Mouse (Mus musculus) intestine, embryonic 16.5 days (tissue): ENCODE results near the gene Senp1. TPM values are rescaled to one million over a fixed set of nuclear protein-coding genes. Genes with fewer than 3 reads are reported as not detected.

ENCODE experiments used
- ATAC-seq: fragments of 200-750 bp; cut with Nextera tagmentation; 2 replicates; pipeline ENCODE4 v1.8.0; 2017; ENCODE audit warnings: moderate TSS enrichment, moderate library complexity
- H3K27ac ChIP-seq: fragments of 300-500 bp; sonication (generic); 2 replicates; pipeline ENCODE4 v1.5.1; 2014; ENCODE audit warnings: mild to moderate bottlenecking, low read length
- H3K27me3 ChIP-seq: fragments of 300-500 bp; sonication (generic); replicated peaks from 2 replicates; pipeline ENCODE4 v1.6.1; 2014; ENCODE audit warnings: low read length, control low read depth, mixed read lengths; ENCODE audit not compliant: control insufficient read depth, insufficient read depth
- H3K36me3 ChIP-seq: fragments of 300-500 bp; sonication (generic); 2 replicates; pipeline ENCODE4 v1.6.1; 2014; ENCODE audit warnings: low read length, control low read depth; ENCODE audit not compliant: control insufficient read depth, insufficient read depth
- H3K4me1 ChIP-seq: fragments of 300-500 bp; sonication (generic); 2 replicates; pipeline ENCODE4 v1.6.1; 2014; ENCODE audit warnings: low read length, control low read depth, mixed read lengths; ENCODE audit not compliant: control insufficient read depth, insufficient read depth
- H3K4me2 ChIP-seq: fragments of 300-500 bp; sonication (generic); 2 replicates; pipeline ENCODE4 v1.6.1; 2014; ENCODE audit warnings: low read depth, low read length, control low read depth
- H3K4me3 ChIP-seq: fragments of 300-500 bp; sonication (generic); 2 replicates; pipeline ENCODE4 v1.5.1; 2014; ENCODE audit warnings: mild to moderate bottlenecking, low read length
- H3K9ac ChIP-seq: fragments of 300-500 bp; sonication (generic); 2 replicates; pipeline ENCODE4 v1.6.1; 2014; ENCODE audit warnings: low read depth, low read length
- H3K9me3 ChIP-seq: fragments of 300-500 bp; sonication (generic); 2 replicates; pipeline ENCODE4 v1.6.1; 2016; ENCODE audit warnings: low read length, control low read depth; ENCODE audit not compliant: control insufficient read depth
- WGBS: fragments of 180-500 bp; shearing (Covaris S2); extraction: QIAGEN DNeasy Blood & Tissue Kit; methylation state at CpG from one replicate; pipeline ENCODE4 v1.1.7; 2014; 5-methylcytosine and 5-hydroxymethylcytosine counted together
- polyA plus RNA-seq: library from polyadenylated mRNA; unstranded; fragments of >200 nt; fragmentation: Nextera tagmentation; extraction: Ambion mirVana; gene quantifications from 2 replicates; pipeline ENCODE4 v1.2.1, GENCODE M21; 2015

The Senp1 gene
- polyA plus RNA-seq, 1 experiment from 2014 or later = 20.2 TPM

DNA sequence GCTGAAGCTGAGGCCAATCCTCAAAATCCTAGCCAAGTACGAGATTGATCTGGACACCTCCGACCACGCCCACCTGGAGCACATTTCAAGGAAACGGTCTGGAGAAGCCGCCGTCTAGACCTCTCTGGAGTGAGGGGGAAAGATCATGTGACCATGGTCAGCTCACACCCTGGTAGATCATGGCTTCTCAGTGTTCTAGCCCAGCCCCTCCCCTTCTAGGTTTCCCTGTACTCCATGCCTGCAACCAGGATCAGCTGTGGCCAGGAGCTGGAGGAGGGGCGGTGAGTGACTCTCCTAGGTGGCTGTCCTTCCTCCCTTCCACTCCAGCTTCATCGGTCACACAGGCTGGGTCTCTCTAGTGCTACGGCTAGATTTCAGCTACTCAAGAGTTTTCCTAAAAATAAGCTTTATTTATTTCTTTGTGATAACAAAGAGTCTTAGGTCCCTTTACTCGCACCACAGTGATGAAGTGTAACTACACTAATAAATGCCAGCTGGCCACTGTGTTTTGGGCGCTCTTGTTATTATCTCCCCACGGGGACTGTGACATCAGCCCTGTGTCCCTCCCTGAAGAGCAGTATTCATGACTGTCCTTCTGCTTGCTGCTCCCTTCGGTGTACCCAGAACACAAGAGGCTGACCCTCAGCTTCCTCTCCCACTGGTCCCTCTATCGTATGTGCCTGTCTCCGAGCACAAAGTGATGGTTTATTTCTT is 38.6 kb upstream of the Senp1 start:
- 83% methylated on average over 15 of the region's 15 CpGs for WGBS
- Histone ChIP-seq H3K27ac (no peak overlapping the region), H3K27me3 (no peaks in the 10 kb centered on the region), H3K36me3 (peaks cover 13% of the 10 kb centered on the region), H3K4me3 (no peak overlapping the region), H3K9me3 (no peaks in the 10 kb centered on the region), H3K4me2 (no peak overlapping the region), H3K9ac (no peak overlapping the region), H3K4me1 (no peaks in the 10 kb centered on the region)
- ATAC-seq = no peak

- Histone ChIP-seq H3K9me3 (no peaks in the 10 kb centered on the region), H3K27ac (no peak overlapping the region), H3K36me3 (peaks cover 13% of the 10 kb centered on the region), H3K4me1 (no peaks in the 10 kb centered on the region), H3K9ac (no peak overlapping the region), H3K4me2 (no peak overlapping the region), H3K27me3 (no peaks in the 10 kb centered on the region), H3K4me3 (no peak overlapping the region)
- WGBS = 90% methylated on average over 7 of the region's 7 CpGs
- ATAC-seq = no peak
Observed at GRCm38 (mm10) chr15:98131451-98131850, 37.9 kb upstream of the Senp1 start.

GRCm38 (mm10) chr15:98131001-98131400 is 37.5 kb upstream of the Senp1 start:
- H3K36me3 ChIP-seq = peaks cover 13% of the 10 kb centered on the region; the same call in 1 of the 2 replicates
- no peak for ATAC-seq
- H3K9me3 ChIP-seq = no peaks in the 10 kb centered on the region
- no peak overlapping the region for H3K9ac ChIP-seq
- no peak overlapping the region for H3K27ac ChIP-seq
- H3K4me2 ChIP-seq = no peak overlapping the region
- WGBS = 98% methylated on average over 4 of the region's 4 CpGs
- H3K4me1 ChIP-seq = no peaks in the 10 kb centered on the region
- no peak overlapping the region for H3K4me3 ChIP-seq
- H3K27me3 ChIP-seq = no peaks in the 10 kb centered on the region

DNA sequence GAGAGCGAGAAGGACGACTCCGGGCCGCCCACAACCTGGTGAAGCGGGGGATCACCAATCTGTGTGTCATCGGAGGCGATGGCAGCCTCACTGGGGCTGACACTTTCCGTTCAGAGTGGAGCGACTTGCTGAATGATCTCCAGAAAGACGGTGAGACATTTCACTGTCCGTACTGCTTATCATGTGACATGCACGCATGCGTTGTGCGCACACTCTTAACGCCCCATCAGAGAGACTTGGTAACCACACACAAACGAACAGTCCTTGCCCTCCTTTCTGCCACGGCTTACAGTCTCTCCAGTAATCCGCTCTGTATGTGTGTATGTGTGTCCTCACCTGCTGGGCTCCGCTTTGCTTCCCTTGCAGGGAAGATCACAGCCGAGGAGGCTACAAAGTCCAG is 27.3 kb upstream of the Senp1 start:
- H3K27me3 ChIP-seq = no peaks in the 10 kb centered on the region
- H3K4me1 ChIP-seq = no peaks in the 10 kb centered on the region
- peaks cover 10% of the 10 kb centered on the region; the same call in 1 of the 2 replicates for H3K36me3 ChIP-seq
- ATAC-seq = no peak
- H3K9ac ChIP-seq = no peak overlapping the region
- H3K4me3 ChIP-seq = no peak overlapping the region
- 93% methylated on average over 20 of the region's 20 CpGs for WGBS
- H3K4me2 ChIP-seq = no peak overlapping the region
- H3K27ac ChIP-seq = no peak overlapping the region
- no peaks in the 10 kb centered on the region for H3K9me3 ChIP-seq

GRCm38 (mm10) chr15:98119363-98119762 is 25.8 kb upstream of the Senp1 start:
- no peak overlapping the region for H3K9ac ChIP-seq
- 91% methylated on average over 12 of the region's 12 CpGs for WGBS
- no peak for ATAC-seq

DNA sequence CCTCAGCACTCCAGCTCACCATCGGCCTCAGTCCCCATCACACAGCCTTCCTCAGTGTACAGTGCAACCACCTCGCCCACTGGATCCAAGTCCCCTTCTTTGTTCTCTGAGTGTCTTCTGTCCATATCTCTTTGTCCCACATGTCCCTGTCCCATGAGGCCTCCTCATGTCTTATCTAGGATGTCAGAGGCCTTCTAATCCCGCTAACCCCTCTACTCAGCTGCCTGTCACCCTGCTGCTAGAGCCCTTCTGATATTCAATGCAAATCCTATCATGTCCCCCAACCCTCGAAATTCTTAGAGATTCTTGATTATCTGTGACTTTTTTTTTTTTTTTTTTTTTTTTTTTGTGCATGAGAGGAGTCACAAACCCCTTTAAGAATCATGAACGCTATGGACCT is 22.7 kb upstream of the Senp1 start:
- no peak overlapping the region for H3K27ac ChIP-seq
- H3K4me1 ChIP-seq = no peaks in the 10 kb centered on the region
- no peak overlapping the region for H3K4me2 ChIP-seq
- H3K27me3 ChIP-seq = no peaks in the 10 kb centered on the region
- no peaks in the 10 kb centered on the region for H3K36me3 ChIP-seq
- no peaks in the 10 kb centered on the region for H3K9me3 ChIP-seq
- WGBS = 87% methylated on average over 5 of the region's 5 CpGs
- H3K9ac ChIP-seq = no peak overlapping the region
- no peak overlapping the region for H3K4me3 ChIP-seq
- no peak for ATAC-seq

More at GRCm38 (mm10) chr15:98119363-98119762, 25.8 kb upstream of the Senp1 start:
- H3K27me3 ChIP-seq = no peaks in the 10 kb centered on the region
- peaks cover 10% of the 10 kb centered on the region; the same call in 1 of the 2 replicates for H3K36me3 ChIP-seq
- no peak overlapping the region for H3K4me2 ChIP-seq
- no peaks in the 10 kb centered on the region for H3K9me3 ChIP-seq
- H3K4me1 ChIP-seq = no peaks in the 10 kb centered on the region
- H3K27ac ChIP-seq = no peak overlapping the region
- H3K4me3 ChIP-seq = no peak overlapping the region

DNA sequence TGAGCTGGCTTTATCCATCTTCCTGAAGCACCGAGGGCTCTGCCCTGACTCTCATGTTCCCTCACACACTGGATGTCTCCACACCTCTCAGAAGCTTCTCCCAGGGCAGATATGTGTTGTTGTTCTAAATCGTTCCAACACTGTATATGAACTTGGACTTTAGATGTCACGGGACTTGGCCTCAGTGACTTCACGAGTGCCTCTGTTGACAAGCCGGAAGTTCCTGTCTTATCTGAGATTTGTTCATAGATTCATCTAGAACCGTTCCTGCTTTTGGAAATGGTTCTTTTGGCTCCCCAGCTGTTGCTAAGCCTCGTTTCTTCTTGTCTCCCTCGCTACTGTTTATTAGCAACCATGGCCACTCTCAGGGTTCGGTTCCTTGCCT is 22.2 kb upstream of the Senp1 start:
- WGBS = 85% methylated on average over 9 of the region's 9 CpGs
- no peaks in the 10 kb centered on the region for H3K9me3 ChIP-seq
- no peak overlapping the region for H3K27ac ChIP-seq
- no peaks in the 10 kb centered on the region for H3K4me1 ChIP-seq
- no peaks in the 10 kb centered on the region for H3K36me3 ChIP-seq
- no peaks in the 10 kb centered on the region for H3K27me3 ChIP-seq
- H3K9ac ChIP-seq = no peak overlapping the region
- H3K4me3 ChIP-seq = no peak overlapping the region
- no peak overlapping the region for H3K4me2 ChIP-seq
- no peak for ATAC-seq

DNA sequence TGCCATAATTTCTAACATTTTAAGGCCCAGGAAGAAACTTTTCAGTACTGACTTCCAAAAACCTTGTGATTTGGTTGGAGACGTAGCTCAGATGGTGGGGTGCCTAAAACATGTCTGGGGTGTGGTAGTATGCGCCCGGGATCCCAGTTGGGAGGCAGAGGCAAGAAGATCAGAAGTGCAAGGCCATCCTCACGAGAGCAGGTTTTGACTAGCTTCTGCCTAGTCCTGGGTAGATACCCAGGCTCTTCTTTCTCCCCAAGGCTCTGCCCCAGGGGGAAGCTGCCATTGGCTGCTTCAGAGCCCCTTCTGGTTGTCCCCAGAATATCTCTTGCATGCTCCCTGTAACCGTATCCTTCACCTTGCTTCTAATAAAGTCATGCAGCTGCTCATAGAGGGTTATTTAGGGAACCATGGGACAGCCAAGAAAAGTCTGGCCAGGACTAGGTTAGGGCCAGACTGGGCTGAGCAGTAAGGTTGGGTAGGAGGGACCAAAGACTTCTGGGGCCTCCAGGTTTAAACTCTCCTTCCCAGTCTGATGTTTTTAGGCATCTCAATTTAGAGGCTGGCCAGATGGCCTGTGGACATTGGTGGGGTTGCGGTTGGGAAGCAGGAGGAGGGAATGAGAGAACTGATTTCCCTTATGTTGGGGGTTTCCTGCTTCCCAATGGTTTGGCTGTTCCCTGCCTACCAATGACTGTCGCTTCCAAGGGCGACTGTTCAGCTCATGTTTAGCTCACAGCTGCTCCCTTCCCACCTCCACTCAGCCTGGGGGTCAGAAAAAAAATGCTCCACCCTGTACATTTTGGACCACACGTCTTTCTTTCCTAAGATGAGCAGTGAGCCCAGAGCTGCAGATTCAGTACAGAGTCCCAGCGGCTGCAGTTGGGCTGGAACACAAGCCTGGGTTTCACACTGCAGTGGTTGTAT is 21.6 kb upstream of the Senp1 start:
- H3K27ac ChIP-seq = no peak overlapping the region
- H3K4me3 ChIP-seq = no peak overlapping the region
- no peaks in the 10 kb centered on the region for H3K9me3 ChIP-seq
- H3K27me3 ChIP-seq = no peaks in the 10 kb centered on the region
- no peaks in the 10 kb centered on the region for H3K4me1 ChIP-seq
- 88% methylated on average over 10 of the region's 10 CpGs for WGBS
- no peaks in the 10 kb centered on the region for H3K36me3 ChIP-seq
- no peak overlapping the region for H3K4me2 ChIP-seq
- ATAC-seq = no peak
- H3K9ac ChIP-seq = no peak overlapping the region

- Histone ChIP-seq H3K9ac (no peak overlapping the region), H3K27me3 (no peaks in the 10 kb centered on the region), H3K27ac (no peak overlapping the region), H3K4me1 (peaks cover 2% of the 10 kb centered on the region; the same call in 1 of the 2 replicates), H3K9me3 (no peaks in the 10 kb centered on the region), H3K36me3 (no peaks in the 10 kb centered on the region), H3K4me3 (no peak overlapping the region), H3K4me2 (no peak overlapping the region)
- ATAC-seq = no peak
- 84% methylated on average over 10 of the region's 10 CpGs for WGBS
Observed at GRCm38 (mm10) chr15:98114098-98114851, 20.7 kb upstream of the Senp1 start.
